Mouse (Mus musculus): ENCODE measurements at regions not wholly inside any gene's neighbourhood (a gene's known extent, or its start where the extent isn't known, plus 50 kb on each side); places are given as distances from the start of the nearest gene placed in this dataset.

DNA sequence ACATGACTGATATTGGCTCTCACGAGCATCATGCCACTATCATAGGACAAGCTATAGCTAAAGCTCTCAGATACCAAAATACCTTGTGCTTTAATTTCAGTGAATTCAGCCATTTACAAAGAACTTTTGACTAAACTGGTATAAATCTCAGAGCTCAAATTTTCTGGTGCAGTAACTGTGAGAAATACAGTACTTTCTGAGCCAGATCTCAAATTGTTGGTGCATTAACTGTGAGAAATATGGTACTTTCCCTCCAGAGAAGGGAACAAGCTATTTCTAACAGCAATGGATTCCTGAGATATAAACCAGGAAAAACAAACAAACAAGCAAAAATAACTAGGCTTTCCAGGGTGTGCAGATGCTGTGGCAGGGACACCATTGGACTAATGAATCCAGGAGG, 714.3 kb downstream of the 4930447A16Rik start:
- TF ChIP-seq CTCF (IDR thresholded peaks at IDR 0.05; ENCODE audit: borderline replicate concordance, insufficient read depth, low read depth, low read length) (no peak), POLR2A (IDR thresholded peaks at IDR 0.05; ENCODE audit: borderline replicate concordance, insufficient read depth, low read length) (no peak)
